Mouse (Mus musculus) liver, adult 2 months (tissue): ENCODE measurements at regions not wholly inside any gene's neighbourhood (a gene's known extent, or its start where the extent isn't known, plus 50 kb on each side); places are given as distances from the start of the nearest gene placed in this dataset.

Experiments
- DNase-seq: peaks from one replicate; pipeline ENCODE4 v3.0.0-alpha.2; 2011; ENCODE audit warnings: low read depth, low spot score; ENCODE audit errors: extremely low read depth
- H3K27ac ChIP-seq: fragments of 200-500 bp; replicated peaks from 2 replicates; pipeline ENCODE4 v1.5.1; 2012; ENCODE audit warnings: low read depth, mild to moderate bottlenecking, control low read depth, inconsistent platforms, low read length; ENCODE audit not compliant: insufficient read depth
- H3K27me3 ChIP-seq: fragments of 200-500 bp; 2 replicates; pipeline ENCODE4 v1.6.1; 2012; ENCODE audit warnings: mild to moderate bottlenecking, moderate library complexity, low read length, inconsistent platforms; ENCODE audit not compliant: control insufficient read depth, insufficient read depth
- H3K36me3 ChIP-seq: fragments of 200-500 bp; 2 replicates; pipeline ENCODE4 v1.6.1; 2012; ENCODE audit warnings: low read length, inconsistent platforms; ENCODE audit not compliant: control insufficient read depth, insufficient read depth
- H3K4me1 ChIP-seq: fragments of 200-500 bp; 2 replicates; pipeline ENCODE4 v1.6.1; 2011; ENCODE audit warnings: low read length; ENCODE audit not compliant: control insufficient read depth, insufficient read depth
- H3K4me3 ChIP-seq: fragments of 200-500 bp; 2 replicates; pipeline ENCODE4 v1.5.1; 2011; ENCODE audit warnings: low read depth, mild to moderate bottlenecking, control low read depth, low read length, moderate library complexity; ENCODE audit not compliant: insufficient read depth
- H3K79me2 ChIP-seq: fragments of 200-500 bp; 2 replicates; pipeline ENCODE4 v1.6.1; 2012; ENCODE audit warnings: inconsistent platforms, mild to moderate bottlenecking, low read length, moderate library complexity; ENCODE audit not compliant: control insufficient read depth, insufficient read depth
- H3K9ac ChIP-seq: fragments of 200-500 bp; 2 replicates; pipeline ENCODE4 v1.6.1; 2012; ENCODE audit warnings: low read depth, mild to moderate bottlenecking, control low read depth, inconsistent platforms, low read length
- CTCF ChIP-seq: fragments of 200-500 bp; IDR thresholded peaks from 2 replicates; pipeline ENCODE4 v1.5.1; 2011; ENCODE audit warnings: low read depth, low read length, control low read depth
- POLR2A ChIP-seq: fragments of 200-500 bp; IDR thresholded peaks from 2 replicates; pipeline ENCODE4 v1.6.1; 2011; ENCODE audit warnings: low read length, control low read depth; ENCODE audit not compliant: insufficient read depth; ENCODE audit errors: extremely low read depth
- WGBS: fragments of 180-500 bp; shearing (Covaris S2); methylation state at CpG from one replicate; pipeline ENCODE4 v1.1.7; 2018; 5-methylcytosine and 5-hydroxymethylcytosine counted together

- no peak overlapping the region for H3K9ac ChIP-seq
- no peaks in the 10 kb centered on the region for H3K36me3 ChIP-seq
- no peak overlapping the region for H3K27ac ChIP-seq
- H3K4me3 ChIP-seq, result no peak overlapping the region
- no peak for DNase-seq
- no peaks in the 10 kb centered on the region for H3K79me2 ChIP-seq
- TF ChIP-seq POLR2A, result no peak
- TF ChIP-seq CTCF, result no peak
- 90% methylated on average over 4 of the region's 4 CpGs for WGBS
- H3K27me3 ChIP-seq, result no peaks in the 10 kb centered on the region
- no peaks in the 10 kb centered on the region for H3K4me1 ChIP-seq
Measured at GRCm38 (mm10) chr13:103669856-103670255, 104.6 kb downstream of the Srek1 start.

GRCm38 (mm10) chr13:103667749-103668148, 106.7 kb downstream of the Srek1 start:
- DNase-seq, result no peak
- no peak overlapping the region for H3K9ac ChIP-seq
- H3K36me3 ChIP-seq, result no peaks in the 10 kb centered on the region
- H3K27ac ChIP-seq, result no peak overlapping the region
- no peaks in the 10 kb centered on the region for H3K27me3 ChIP-seq
- no peaks in the 10 kb centered on the region for H3K79me2 ChIP-seq
- no peaks in the 10 kb centered on the region for H3K4me1 ChIP-seq
- no peak for TF ChIP-seq POLR2A
- no peak for TF ChIP-seq CTCF
- WGBS, result 79% methylated on average over 2 of the region's 2 CpGs
- no peak overlapping the region for H3K4me3 ChIP-seq

- TF ChIP-seq CTCF (no peak), POLR2A (no peak)
- WGBS, result 52% methylated on average over 11 of the region's 11 CpGs
- no peak overlapping the region for H3K4me3 ChIP-seq
- DNase-seq, result peak; percentile 1
- H3K27ac ChIP-seq, result no peak overlapping the region
- H3K36me3 ChIP-seq, result no peaks in the 10 kb centered on the region
- no peaks in the 10 kb centered on the region for H3K27me3 ChIP-seq
- no peaks in the 10 kb centered on the region for H3K4me1 ChIP-seq
- H3K9ac ChIP-seq, result no peak overlapping the region
- no peaks in the 10 kb centered on the region for H3K79me2 ChIP-seq
Measured at GRCm38 (mm10) chr13:103660248-103660996, 114.0 kb downstream of the Srek1 start.

- H3K27me3 ChIP-seq, result no peaks in the 10 kb centered on the region
- no peaks in the 10 kb centered on the region for H3K4me1 ChIP-seq
- TF ChIP-seq POLR2A, result no peak
- no peak for TF ChIP-seq CTCF
- H3K9ac ChIP-seq, result no peak overlapping the region
- H3K36me3 ChIP-seq, result no peaks in the 10 kb centered on the region
- H3K27ac ChIP-seq, result no peak overlapping the region
- no peak overlapping the region for H3K4me3 ChIP-seq
- WGBS, result 94% methylated on average over 2 of the region's 2 CpGs
- H3K79me2 ChIP-seq, result no peaks in the 10 kb centered on the region
- no peak for DNase-seq
Measured at GRCm38 (mm10) chr13:103655966-103656365, 118.4 kb downstream of the Srek1 start.

GRCm38 (mm10) chr13:103653216-103653615, 121.2 kb downstream of the Srek1 start:
- Histone ChIP-seq H3K27ac (no peak overlapping the region), H3K36me3 (no peaks in the 10 kb centered on the region), H3K27me3 (no peaks in the 10 kb centered on the region), H3K4me1 (no peaks in the 10 kb centered on the region), H3K79me2 (no peaks in the 10 kb centered on the region), H3K4me3 (no peak overlapping the region), H3K9ac (no peak overlapping the region)
- no peak for DNase-seq
- TF ChIP-seq CTCF, result no peak
- TF ChIP-seq POLR2A, result no peak
- WGBS, result 80% methylated on average over 4 of the region's 4 CpGs

GRCm38 (mm10) chr13:103649383-103649782, 125.0 kb downstream of the Srek1 start:
- no peak for DNase-seq
- no peaks in the 10 kb centered on the region for H3K4me1 ChIP-seq
- H3K27ac ChIP-seq, result no peak overlapping the region
- 89% methylated on average over 3 of the region's 3 CpGs for WGBS
- H3K9ac ChIP-seq, result no peak overlapping the region
- no peak overlapping the region for H3K4me3 ChIP-seq
- no peaks in the 10 kb centered on the region for H3K27me3 ChIP-seq
- no peak for TF ChIP-seq POLR2A
- no peak for TF ChIP-seq CTCF
- H3K79me2 ChIP-seq, result no peaks in the 10 kb centered on the region
- no peaks in the 10 kb centered on the region for H3K36me3 ChIP-seq
